Mouse (Mus musculus): ENCODE results near the gene Isyna1.

GRCm38 (mm10) chr8:70608749-70609367 lies 14.7 kb downstream of the Isyna1 start, which contains the start of gene Ssbp4:
- TF ChIP-seq POLR2A (IDR thresholded peaks at IDR 0.05; ENCODE audit: insufficient read depth, low read length), result no peak
- no peak for TF ChIP-seq CTCF (IDR thresholded peaks at IDR 0.05; ENCODE audit: low read depth, low read length)
- TF ChIP-seq EP300 (IDR thresholded peaks at IDR 0.05; ENCODE audit: insufficient read depth, low read depth, low read length), result no peak
